Mouse (Mus musculus): ENCODE results near the gene Dock10.

Dock10 gene

GRCm38 (mm10) chr1:80453971-80454370 is 304.4 kb downstream of the Dock10 start:
- DNase-seq = no peak

- no peak for DNase-seq
Observed at GRCm38 (mm10) chr1:80451914-80452549, 306.3 kb downstream of the Dock10 start.

Data from cerebellum, postnatal 14 days (tissue).